Comparison of ENCODE assay signal across 17 mouse cellular contexts in the genomic region with DNA sequence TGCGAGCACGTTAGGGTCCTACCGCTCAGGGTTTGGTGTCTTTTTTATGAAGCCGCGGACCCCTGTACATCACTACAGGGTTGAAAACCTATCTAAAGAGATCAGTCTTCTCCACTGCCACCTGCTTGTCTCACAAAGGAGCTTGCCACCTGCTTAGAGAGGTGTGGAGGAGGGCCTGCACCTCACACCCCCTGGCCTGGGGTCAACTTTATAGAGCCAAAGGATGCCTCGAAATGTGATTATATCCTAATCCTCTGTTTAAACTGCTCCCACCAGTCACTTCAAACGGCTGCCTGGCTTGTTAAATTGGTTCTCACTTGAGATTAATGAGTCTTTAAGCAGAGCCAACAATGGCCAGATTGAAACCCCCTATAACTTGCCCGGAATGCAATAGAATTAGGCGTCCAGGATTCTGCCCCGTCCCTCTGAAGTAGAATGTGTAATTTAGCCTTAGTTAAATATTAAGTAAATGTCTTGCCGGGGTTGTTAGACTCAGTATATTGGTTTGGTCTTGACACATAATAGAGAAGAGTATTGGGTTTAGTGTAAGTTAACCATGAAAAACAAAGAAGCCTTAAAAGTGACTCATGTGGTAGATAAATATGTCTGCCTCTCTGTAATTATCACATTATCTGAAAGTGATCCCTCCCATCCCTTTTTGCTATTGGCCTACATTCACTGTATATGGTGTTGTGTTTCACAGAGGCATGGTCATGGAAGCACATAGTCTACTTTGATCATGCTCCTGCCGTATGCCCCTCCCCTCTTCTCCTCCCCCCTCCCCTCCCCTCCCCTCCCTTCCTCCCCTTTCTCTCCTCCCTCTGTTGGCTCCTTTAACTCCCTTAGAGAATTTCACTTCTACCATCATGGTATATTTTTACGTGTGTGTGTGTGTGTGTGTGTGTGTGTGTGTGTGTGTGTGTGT. TPM values are rescaled to one million over a fixed set of nuclear protein-coding genes. Genes with fewer than 3 reads are reported as not detected.
DNase-seq lines count a peak whose midpoint lies in the region; ATAC-seq and TF ChIP-seq lines count a peak whose summit lies in the region.
"Had no signal": no experiment of that assay in that cellular context is flagged by ENCODE, and none has a peak within 500 bp of the region (broad histone marks: within the 10 kb centered on the region; RNA-seq: fewer than 3 reads in every experiment).

No protein-coding gene starts in this region.

- H3K4me1 ChIP-seq in kidney, embryonic 14.5 days (ENCODE audit: control insufficient read depth, insufficient read depth, low read length), result peaks cover 18% of the 10 kb centered on the region
- peaks cover 4% of the 10 kb centered on the region; the same call in 1 of the 2 replicates for H3K4me1 ChIP-seq in kidney, adult 2 months (ENCODE audit: control insufficient read depth, insufficient read depth, low read length)
- peaks cover 6% of the 10 kb centered on the region for H3K4me1 ChIP-seq in intestine, embryonic 15.5 days (replicated peaks)
- no peaks in the 10 kb centered on the region for H3K4me1 ChIP-seq in hindbrain, embryonic 14.5 days (replicated peaks; ENCODE audit: control insufficient read depth, insufficient read depth, low read length)
- H3K4me1 ChIP-seq: limb, embryonic 13.5 days had no signal

- H3K4me3 ChIP-seq in kidney, embryonic 14.5 days (ENCODE audit: low read length), result no peak overlapping the region
- no peak overlapping the region for H3K4me3 ChIP-seq in kidney, adult 2 months (ENCODE audit: insufficient read depth, low read depth, low read length)
- no peak overlapping the region for H3K4me3 ChIP-seq in intestine, embryonic 15.5 days (replicated peaks)
- no peak overlapping the region for H3K4me3 ChIP-seq in hindbrain, embryonic 14.5 days (replicated peaks; ENCODE audit: low read length)
- H3K4me3 ChIP-seq: limb, embryonic 13.5 days had no signal

- H3K27ac ChIP-seq in kidney, embryonic 14.5 days (ENCODE audit: low read depth, low read length), result peak overlapping the region; percentile 8; the same call in 1 of the 2 replicates
- H3K27ac ChIP-seq in kidney, adult 2 months (ENCODE audit: insufficient read depth, low read depth, low read length), result no peak overlapping the region
- H3K27ac ChIP-seq in intestine, embryonic 15.5 days, result no peak overlapping the region
- no peak overlapping the region for H3K27ac ChIP-seq in hindbrain, embryonic 14.5 days
- H3K27ac ChIP-seq: limb, embryonic 13.5 days; liver, embryonic 14.5 days had no signal

- 28% methylated on average over 13 of the region's 13 CpGs for WGBS in kidney, embryonic 14.5 days
- 44% methylated on average over 13 of the region's 13 CpGs for WGBS in kidney, adult 2 months
- 52% methylated on average over 13 of the region's 13 CpGs for WGBS in intestine, embryonic 15.5 days
- 59% methylated on average over 13 of the region's 13 CpGs for WGBS in hindbrain, embryonic 14.5 days

- no peak overlapping the region for H3K4me2 ChIP-seq in kidney, embryonic 14.5 days (replicated peaks; ENCODE audit: low read depth, low read length)
- H3K4me2 ChIP-seq in intestine, embryonic 15.5 days (replicated peaks), result no peak overlapping the region
- no peak overlapping the region for H3K4me2 ChIP-seq in hindbrain, embryonic 14.5 days (replicated peaks)
- H3K4me2 ChIP-seq: limb, embryonic 13.5 days had no signal

- no peak for DNase-seq in kidney, adult 2 months
- peak; percentile 22 for DNase-seq in retina, postnatal 1 day
- DNase-seq in retina, embryonic 14.5 days (ENCODE audit: low spot score), result no peak
- no peak for DNase-seq in hindbrain, embryonic 14.5 days (ENCODE audit: low spot score)
- no peak for DNase-seq in left cerebral cortex, adult 18-20 months (ENCODE audit: low spot score in 2 of 2)
- DNase-seq: adrenal gland, postnatal 25 days; cerebellum, adult 2 months; gastrocnemius, postnatal 14 days; right cerebral cortex, postnatal 25 days; thymus, postnatal 4 days had no signal

- no peaks in the 10 kb centered on the region for H3K9me3 ChIP-seq in kidney, embryonic 14.5 days (ENCODE audit: control insufficient read depth, low read length)
- H3K9me3 ChIP-seq in intestine, embryonic 15.5 days, result no peaks in the 10 kb centered on the region
- H3K9me3 ChIP-seq in hindbrain, embryonic 14.5 days (ENCODE audit: control insufficient read depth, low read length), result no peaks in the 10 kb centered on the region
- H3K9me3 ChIP-seq: limb, embryonic 13.5 days had no signal

- H3K27me3 ChIP-seq in kidney, embryonic 14.5 days (ENCODE audit: control insufficient read depth, insufficient read depth, low read length), result no peaks in the 10 kb centered on the region
- no peaks in the 10 kb centered on the region for H3K27me3 ChIP-seq in kidney, adult 2 months (replicated peaks; ENCODE audit: control insufficient read depth, insufficient read depth, low read length)
- H3K27me3 ChIP-seq in intestine, embryonic 15.5 days (replicated peaks), result no peaks in the 10 kb centered on the region
- H3K27me3 ChIP-seq in hindbrain, embryonic 14.5 days (ENCODE audit: control insufficient read depth, insufficient read depth, low read length), result no peaks in the 10 kb centered on the region

- no peak for TF ChIP-seq POLR2A in kidney, adult 2 months (IDR thresholded peaks at IDR 0.05; ENCODE audit: low read depth, low read length)

- H3K9ac ChIP-seq in kidney, embryonic 14.5 days (ENCODE audit: low read depth, low read length), result no peak overlapping the region
- H3K9ac ChIP-seq in intestine, embryonic 15.5 days, result no peak overlapping the region
- H3K9ac ChIP-seq in hindbrain, embryonic 14.5 days, result no peak overlapping the region
- H3K9ac ChIP-seq: limb, embryonic 13.5 days; liver, embryonic 14.5 days had no signal

- no peaks in the 10 kb centered on the region for H3K36me3 ChIP-seq in kidney, embryonic 14.5 days (ENCODE audit: control insufficient read depth, insufficient read depth, low read length)
- no peaks in the 10 kb centered on the region for H3K36me3 ChIP-seq in kidney, adult 2 months (ENCODE audit: control insufficient read depth, insufficient read depth, low read length)
- H3K36me3 ChIP-seq in intestine, embryonic 15.5 days, result no peaks in the 10 kb centered on the region
- H3K36me3 ChIP-seq in hindbrain, embryonic 14.5 days (replicated peaks; ENCODE audit: control insufficient read depth, insufficient read depth), result no peaks in the 10 kb centered on the region
- H3K36me3 ChIP-seq: limb, embryonic 13.5 days had no signal

- peak; percentile 90 for ATAC-seq in kidney, embryonic 14.5 days (ENCODE audit: low FRiP score, low TSS enrichment)
- ATAC-seq in intestine, embryonic 15.5 days, result 0 out of 2 replicates have a peak, but pooled peaks have one; percentile 40
- ATAC-seq in hindbrain, embryonic 14.5 days (ENCODE audit: low FRiP score), result no peak
- ATAC-seq: inflammation-experienced regulatory T-cells, adult 6 months; lung, postnatal 0 days had no signal

- no peak for TF ChIP-seq CTCF in kidney, adult 2 months (conservative IDR thresholded peaks at IDR 0.05; ENCODE audit: insufficient read depth, insufficient read length, low read depth, low read length)

RNA-seq across cellular contexts. Expression of a gene that starts 54.1 kb away (rescaled TPM):
- polyA plus RNA-seq in kidney, embryonic 14.5 days (2014; fragmentation: Nextera tagmentation; extraction: Ambion mirVana), result 16.4 and 28.1 TPM in 2 replicates
- 15.6 and 17.8 TPM in 2 replicates for polyA plus RNA-seq in kidney, adult 2 months (2012; rRNA removed)
- polyA plus RNA-seq in intestine, embryonic 15.5 days (2015; fragmentation: Nextera tagmentation; extraction: Ambion mirVana), result 35.9 and 37.9 TPM in 2 replicates
- polyA plus RNA-seq in hindbrain, embryonic 14.5 days (2014; fragmentation: Nextera tagmentation; extraction: Ambion mirVana), result 1.9 and 2.8 TPM in 2 replicates
- total RNA-seq in left cerebral cortex, adult 18-20 months (2021), result 10 to 100 TPM; 11.1 to 15.4 TPM
- total RNA-seq: megakaryocyte, adult 5-6 weeks had no signal
